ENCODE assay signal across 18 mouse cellular contexts in the genomic region with DNA sequence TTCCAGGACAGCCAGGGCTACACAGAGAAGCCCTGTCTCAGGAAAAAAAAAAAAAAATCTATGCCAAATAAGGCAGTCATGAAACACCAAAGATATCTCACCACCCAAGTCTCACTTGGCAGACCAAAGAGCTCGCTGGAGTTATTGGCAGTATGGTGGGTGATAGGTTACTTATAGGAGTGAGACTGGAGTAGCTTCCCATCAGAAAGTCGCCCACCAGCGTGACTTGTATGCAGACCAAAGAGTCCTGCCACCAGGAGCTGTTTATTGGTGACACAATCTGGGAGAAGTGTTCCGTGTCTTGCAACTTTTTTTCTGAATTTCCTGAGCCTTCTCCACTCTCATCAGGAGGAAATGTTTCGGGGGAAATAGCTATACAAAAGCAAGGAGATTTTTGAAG. TPM values are rescaled to one million over a fixed set of nuclear protein-coding genes. Genes with fewer than 3 reads are reported as not detected.
DNase-seq lines count a peak whose midpoint lies in the region; ATAC-seq and TF ChIP-seq lines count a peak whose summit lies in the region.
"Had no signal": no experiment of that assay in that cellular context is flagged by ENCODE, and none has a peak within 500 bp of the region (broad histone marks: within the 10 kb centered on the region; RNA-seq: fewer than 3 reads in every experiment).

No protein-coding gene starts in this region.

- TF ChIP-seq EP300 in heart, postnatal 0 days (IDR thresholded peaks at IDR 0.05; ENCODE audit: low read depth), result no peak

- peaks cover 16% of the 10 kb centered on the region for H3K36me3 ChIP-seq in heart, postnatal 0 days (replicated peaks; ENCODE audit: control insufficient read depth, insufficient read depth, low read length)
- peaks cover 12% of the 10 kb centered on the region for H3K36me3 ChIP-seq in heart, embryonic 11.5 days (ENCODE audit: control insufficient read depth, insufficient read depth, low read length)
- H3K36me3 ChIP-seq in liver, embryonic 13.5 days, result peaks cover 19% of the 10 kb centered on the region
- H3K36me3 ChIP-seq in intestine, postnatal 0 days (ENCODE audit: control insufficient read depth, insufficient read depth), result peaks cover 23% of the 10 kb centered on the region

- no peak overlapping the region for H3K9ac ChIP-seq in heart, postnatal 0 days (replicated peaks; ENCODE audit: low read depth, low read length)
- no peak overlapping the region for H3K9ac ChIP-seq in heart, embryonic 11.5 days (ENCODE audit: low read depth, low read length)
- H3K9ac ChIP-seq in liver, embryonic 13.5 days, result no peak overlapping the region
- H3K9ac ChIP-seq in intestine, postnatal 0 days (ENCODE audit: low read depth, low read length), result no peak overlapping the region
- H3K9ac ChIP-seq: forebrain, embryonic 15.5 days had no signal

- WGBS in heart, postnatal 0 days, result 79% methylated on average over 5 of the region's 5 CpGs
- WGBS in heart, embryonic 11.5 days (ENCODE audit: insufficient replicate concordance), result 76% methylated on average over 5 of the region's 5 CpGs
- WGBS in liver, embryonic 13.5 days (ENCODE audit: insufficient replicate concordance), result 56% methylated on average over 5 of the region's 5 CpGs
- WGBS in intestine, postnatal 0 days, result 82% methylated on average over 5 of the region's 5 CpGs

- H3K4me1 ChIP-seq in heart, postnatal 0 days (ENCODE audit: control insufficient read depth, insufficient read depth), result peaks cover 24% of the 10 kb centered on the region
- peaks cover 27% of the 10 kb centered on the region for H3K4me1 ChIP-seq in heart, embryonic 11.5 days (ENCODE audit: control insufficient read depth, insufficient read depth, low read length)
- H3K4me1 ChIP-seq in liver, embryonic 13.5 days (replicated peaks), result peaks cover 49% of the 10 kb centered on the region
- peaks cover 17% of the 10 kb centered on the region for H3K4me1 ChIP-seq in intestine, postnatal 0 days (replicated peaks; ENCODE audit: control insufficient read depth, insufficient read depth, low read length)

- ATAC-seq in cerebellum, adult (ENCODE audit: insufficient number of reproducible peaks, low FRiP score, low TSS enrichment), result no peak
- no peak for ATAC-seq in heart, postnatal 0 days (ENCODE audit: insufficient read depth, low read depth)
- no peak for ATAC-seq in heart, embryonic 11.5 days (replicated peaks; ENCODE audit: insufficient number of reproducible peaks, low FRiP score, low TSS enrichment)
- ATAC-seq in liver, embryonic 13.5 days (ENCODE audit: low read depth), result no peak
- ATAC-seq in intestine, postnatal 0 days, result no peak
- ATAC-seq in monocyte, adult 5-6 weeks (replicated peaks; ENCODE audit: insufficient number of reproducible peaks, low FRiP score, low TSS enrichment, poor library complexity, severe bottlenecking), result no peak
- ATAC-seq: forebrain, embryonic 15.5 days; lung, postnatal 0 days had no signal

- peak; percentile 61 for DNase-seq in cerebellum, adult 9-11 months
- no peak for DNase-seq in heart, postnatal 0 days (ENCODE audit: low spot score)
- no peak for DNase-seq in liver, embryonic 13.5 days
- no peak for DNase-seq in liver
- DNase-seq: adrenal gland, postnatal 36 days; right cerebral cortex, postnatal 14 days; thymus, postnatal 25 days had no signal

- no peaks in the 10 kb centered on the region for H3K9me3 ChIP-seq in heart, postnatal 0 days (replicated peaks; ENCODE audit: control insufficient read depth, low read length)
- no peaks in the 10 kb centered on the region for H3K9me3 ChIP-seq in heart, embryonic 11.5 days (replicated peaks; ENCODE audit: control insufficient read depth, low read length)
- no peaks in the 10 kb centered on the region for H3K9me3 ChIP-seq in liver, embryonic 13.5 days (replicated peaks)
- no peaks in the 10 kb centered on the region for H3K9me3 ChIP-seq in intestine, postnatal 0 days (ENCODE audit: control insufficient read depth)
- H3K9me3 ChIP-seq: forebrain, embryonic 15.5 days had no signal

- no peak overlapping the region for H3K4me2 ChIP-seq in heart, postnatal 0 days (ENCODE audit: low read depth, low read length)
- no peak overlapping the region for H3K4me2 ChIP-seq in heart, embryonic 11.5 days
- no peak overlapping the region for H3K4me2 ChIP-seq in liver, embryonic 13.5 days
- H3K4me2 ChIP-seq in intestine, postnatal 0 days (replicated peaks; ENCODE audit: low read depth), result no peak overlapping the region
- H3K4me2 ChIP-seq: forebrain, embryonic 15.5 days had no signal

- H3K27me3 ChIP-seq in heart, postnatal 0 days (ENCODE audit: control insufficient read depth, insufficient read depth, low read length), result no peaks in the 10 kb centered on the region
- H3K27me3 ChIP-seq in heart, embryonic 11.5 days (ENCODE audit: control insufficient read depth, insufficient read depth, low read length), result no peaks in the 10 kb centered on the region
- H3K27me3 ChIP-seq in liver, embryonic 13.5 days, result no peaks in the 10 kb centered on the region
- H3K27me3 ChIP-seq in intestine, postnatal 0 days (replicated peaks; ENCODE audit: control insufficient read depth, insufficient read depth, low read length), result no peaks in the 10 kb centered on the region
- H3K27me3 ChIP-seq: forebrain, embryonic 15.5 days had no signal

- H3K4me3 ChIP-seq in heart, postnatal 0 days (ENCODE audit: low read depth, low read length), result no peak overlapping the region
- no peak overlapping the region for H3K4me3 ChIP-seq in heart, embryonic 11.5 days (ENCODE audit: low read depth, low read length)
- H3K4me3 ChIP-seq in liver, embryonic 13.5 days (replicated peaks), result no peak overlapping the region
- H3K4me3 ChIP-seq in intestine, postnatal 0 days (ENCODE audit: low read depth, low read length), result no peak overlapping the region

- H3K27ac ChIP-seq in heart, postnatal 0 days (ENCODE audit: low read depth), result peak overlapping the region; percentile 100
- H3K27ac ChIP-seq in heart, embryonic 11.5 days (ENCODE audit: low read depth, low read length), result no peak overlapping the region
- peak overlapping the region; percentile 95 for H3K27ac ChIP-seq in liver, embryonic 13.5 days
- 0 out of 2 replicates have a peak overlapping the region, but pooled peaks have one; percentile 100 for H3K27ac ChIP-seq in intestine, postnatal 0 days (ENCODE audit: low read depth, low read length)

- TF ChIP-seq CTCF in heart, postnatal 0 days (IDR thresholded peaks at IDR 0.05; ENCODE audit: low read depth), result no peak
- TF ChIP-seq CTCF in intestine, postnatal 0 days (IDR thresholded peaks at IDR 0.05; ENCODE audit: low read depth), result no peak

RNA-seq across cellular contexts. Expression of gene Ddx39b, which starts 1.8 kb away (rescaled TPM):
- 148 and 162 TPM in 2 replicates for total RNA-seq in heart, postnatal 0 days (2014; rRNA removed; ENCODE audit: low replicate concordance)
- polyA plus RNA-seq in heart, postnatal 0 days (2015; fragmentation: Nextera tagmentation; extraction: Ambion mirVana), result 131 TPM in 2 replicates
- polyA plus RNA-seq in heart, embryonic 11.5 days (2014; fragmentation: Nextera tagmentation; extraction: Ambion mirVana), result 317 and 318 TPM in 2 replicates
- polyA plus RNA-seq in liver, embryonic 13.5 days (2015; fragmentation: Nextera tagmentation; extraction: Ambion mirVana), result 208 and 220 TPM in 2 replicates
- polyA plus RNA-seq in intestine, postnatal 0 days (2015; fragmentation: Nextera tagmentation; extraction: Ambion mirVana), result 125 and 127 TPM in 2 replicates
- 98.8 to 141 TPM (median 101 TPM) in 3 replicates for total RNA-seq in monocyte, adult 5-6 weeks (2017)

RNA-seq across cellular contexts. Expression of gene Nfkbil1, which starts 4.1 kb away (rescaled TPM):
- 14.3 and 33.4 TPM in 2 replicates for total RNA-seq in heart, postnatal 0 days (2014; rRNA removed; ENCODE audit: low replicate concordance)
- 6.7 and 7.0 TPM in 2 replicates for polyA plus RNA-seq in heart, postnatal 0 days (2015; fragmentation: Nextera tagmentation; extraction: Ambion mirVana)
- 2.3 and 4.9 TPM in 2 replicates for polyA plus RNA-seq in heart, embryonic 11.5 days (2014; fragmentation: Nextera tagmentation; extraction: Ambion mirVana)
- polyA plus RNA-seq in liver, embryonic 13.5 days (2015; fragmentation: Nextera tagmentation; extraction: Ambion mirVana), result 3.9 and 4.4 TPM in 2 replicates
- 8.1 and 8.2 TPM in 2 replicates for polyA plus RNA-seq in intestine, postnatal 0 days (2015; fragmentation: Nextera tagmentation; extraction: Ambion mirVana)
- 3.6 to 10.9 TPM (median 5.1 TPM) in 3 replicates for total RNA-seq in monocyte, adult 5-6 weeks (2017)

RNA-seq across cellular contexts. Expression of gene Atp6v1g2, which starts 6.2 kb away (rescaled TPM):
- 3.2 and 3.7 TPM in 2 replicates for total RNA-seq in heart, postnatal 0 days (2014; rRNA removed; ENCODE audit: low replicate concordance)
- polyA plus RNA-seq in heart, postnatal 0 days (2015; fragmentation: Nextera tagmentation; extraction: Ambion mirVana), result 10.6 and 10.7 TPM in 2 replicates
- polyA plus RNA-seq in heart, embryonic 11.5 days (2014; fragmentation: Nextera tagmentation; extraction: Ambion mirVana), result 9.3 and 10.1 TPM in 2 replicates
- 0.76 and 1.3 TPM in 2 replicates for polyA plus RNA-seq in liver, embryonic 13.5 days (2015; fragmentation: Nextera tagmentation; extraction: Ambion mirVana)
- polyA plus RNA-seq in intestine, postnatal 0 days (2015; fragmentation: Nextera tagmentation; extraction: Ambion mirVana), result 4.1 and 4.3 TPM in 2 replicates
- 1.4 to 6.5 TPM (median 2.6 TPM) in 3 replicates for total RNA-seq in monocyte, adult 5-6 weeks (2017)

RNA-seq across cellular contexts. Expression of gene Gm16181, which starts 19.1 kb away (rescaled TPM):
- total RNA-seq in heart, postnatal 0 days (2014; rRNA removed; ENCODE audit: low replicate concordance), result 0.93 TPM in 1 of 2 replicates, not detected in the other
- polyA plus RNA-seq in heart, postnatal 0 days (2015; fragmentation: Nextera tagmentation; extraction: Ambion mirVana), result 0.81 and 0.87 TPM in 2 replicates
- 0.44 TPM in 1 of 2 replicates, not detected in the other for polyA plus RNA-seq in heart, embryonic 11.5 days (2014; fragmentation: Nextera tagmentation; extraction: Ambion mirVana)
- polyA plus RNA-seq in liver, embryonic 13.5 days (2015; fragmentation: Nextera tagmentation; extraction: Ambion mirVana), result 0.36 TPM in 1 of 2 replicates, not detected in the other
- 0.23 and 0.30 TPM in 2 replicates for polyA plus RNA-seq in intestine, postnatal 0 days (2015; fragmentation: Nextera tagmentation; extraction: Ambion mirVana)
- total RNA-seq in monocyte, adult 5-6 weeks (2017), result 0.64 to 2.9 TPM (median 2.7 TPM) in 3 replicates
- total RNA-seq: adrenal gland, postnatal 36 days; hematopoietic stem cell, adult 5-6 weeks; left cerebral cortex, postnatal 10 days; megakaryocyte-erythroid progenitor cell, adult 5-6 weeks had no signal
- polyA plus RNA-seq: liver, adult 2 months; lung, postnatal 0 days; testis, adult 2 months had no signal

RNA-seq across cellular contexts. Expression of gene H2-D1, which starts 22.8 kb away (rescaled TPM):
- 65.4 and 104 TPM in 2 replicates for total RNA-seq in heart, postnatal 0 days (2014; rRNA removed; ENCODE audit: low replicate concordance)
- polyA plus RNA-seq in heart, postnatal 0 days (2015; fragmentation: Nextera tagmentation; extraction: Ambion mirVana), result 105 and 113 TPM in 2 replicates
- polyA plus RNA-seq in heart, embryonic 11.5 days (2014; fragmentation: Nextera tagmentation; extraction: Ambion mirVana), result 21.0 and 29.1 TPM in 2 replicates
- polyA plus RNA-seq in liver, embryonic 13.5 days (2015; fragmentation: Nextera tagmentation; extraction: Ambion mirVana), result 74.5 and 77.7 TPM in 2 replicates
- 672 and 681 TPM in 2 replicates for polyA plus RNA-seq in intestine, postnatal 0 days (2015; fragmentation: Nextera tagmentation; extraction: Ambion mirVana)
- 2,987 to 4,272 TPM (median 3,836 TPM) in 3 replicates for total RNA-seq in monocyte, adult 5-6 weeks (2017)
